Mouse (Mus musculus) adrenal gland (tissue): ENCODE measurements at regions not wholly inside any gene's neighbourhood (a gene's known extent, or its start where the extent isn't known, plus 50 kb on each side); places are given as distances from the start of the nearest gene placed in this dataset.
"Not testable (repeated sequence)": the region's sequence is repeated elsewhere in the genome, so short reads cannot be mapped to it uniquely, and the experiment has no call there.

Source experiments
- intact Hi-C: fragments of 180-260 bp; cut with DNase I; formaldehyde crosslinking; loops from one replicate; pipeline ENCODE4 v1.15.1; 2025

DNA sequence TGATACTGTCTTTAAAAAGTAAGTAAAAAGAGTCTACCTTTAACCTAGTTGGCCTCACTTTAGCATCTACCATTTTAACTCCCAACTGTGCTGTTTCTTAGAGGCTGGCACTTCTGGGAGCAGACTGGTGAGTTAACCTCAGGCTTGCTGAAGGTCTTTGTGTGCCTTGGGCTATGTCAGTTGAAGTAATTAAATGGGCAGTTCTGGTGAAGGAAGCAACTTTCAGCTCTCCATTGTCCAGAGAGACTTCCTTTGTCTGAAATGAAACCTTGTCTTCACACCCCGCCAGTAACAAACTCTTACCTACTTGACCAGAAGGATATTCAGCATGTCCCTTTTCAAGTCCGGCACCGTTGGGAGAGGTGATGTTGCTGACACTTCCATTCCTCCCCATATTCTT is 55.5 kb downstream of the Zfp281 start:
- intact Hi-C loops: no loop called here

GRCm38 (mm10) chr1:136682311-136682710 is 57.6 kb downstream of the Zfp281 start:
- intact Hi-C loops: not testable (repeated sequence)

DNA sequence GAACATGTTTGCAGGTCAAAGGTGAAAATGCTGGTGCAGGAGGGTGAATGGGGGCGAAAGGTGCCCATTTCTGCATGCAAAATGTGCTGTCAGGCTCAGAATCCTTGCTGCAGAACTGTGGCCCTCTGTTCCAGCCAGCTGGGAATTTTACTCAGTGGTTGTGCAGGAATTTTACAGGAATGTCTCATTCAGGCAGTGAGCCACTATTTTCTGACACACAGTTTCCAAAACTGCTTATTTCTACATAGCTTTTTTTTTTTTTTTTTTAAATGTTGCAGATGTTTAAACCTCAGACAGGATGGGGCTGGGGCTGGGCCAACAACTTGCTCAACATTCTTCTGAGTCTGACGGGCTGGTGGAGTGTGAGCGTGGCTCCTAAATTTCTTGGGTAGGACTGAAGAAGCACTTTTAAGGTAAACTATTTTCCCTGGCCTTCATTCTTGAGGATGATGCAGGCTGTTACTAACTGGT is 58.4 kb downstream of the Zfp281 start:
- intact Hi-C loops: no loop called here

- intact Hi-C loops: no loop called here
Observed at GRCm38 (mm10) chr1:136683561-136684131, 58.9 kb downstream of the Zfp281 start.

DNA sequence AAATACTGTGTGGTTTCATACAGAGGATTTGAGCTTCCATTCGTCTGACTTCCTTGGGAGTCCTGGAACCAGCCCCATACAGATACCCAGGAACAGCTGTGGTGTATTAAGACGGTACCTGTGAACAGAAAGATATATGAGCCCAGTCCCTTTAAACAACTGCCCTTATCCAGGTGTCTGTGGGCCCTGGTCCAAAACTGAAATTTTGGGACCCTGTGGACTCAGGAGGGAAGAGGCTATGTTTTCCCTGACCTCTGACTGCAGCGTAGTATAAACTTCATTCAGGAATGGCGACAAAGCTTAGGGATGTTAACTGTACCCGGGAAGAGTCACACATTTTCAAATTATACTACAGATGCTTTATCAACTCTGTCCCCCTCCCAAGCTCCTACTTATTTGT is 59.8 kb downstream of the Zfp281 start:
- intact Hi-C loops: no loop called here

GRCm38 (mm10) chr1:136685191-136686060 is 60.7 kb downstream of the Zfp281 start:
- intact Hi-C loops: no loop called here

- intact Hi-C loops: no loop called here
Observed at GRCm38 (mm10) chr1:136686467-136686866, 61.8 kb downstream of the Zfp281 start.

- intact Hi-C loops: no loop called here
Observed at GRCm38 (mm10) chr1:136690068-136690467, 65.4 kb downstream of the Zfp281 start.

- intact Hi-C loops: no loop called here
Observed at GRCm38 (mm10) chr1:136693421-136693820, 68.7 kb downstream of the Zfp281 start.

DNA sequence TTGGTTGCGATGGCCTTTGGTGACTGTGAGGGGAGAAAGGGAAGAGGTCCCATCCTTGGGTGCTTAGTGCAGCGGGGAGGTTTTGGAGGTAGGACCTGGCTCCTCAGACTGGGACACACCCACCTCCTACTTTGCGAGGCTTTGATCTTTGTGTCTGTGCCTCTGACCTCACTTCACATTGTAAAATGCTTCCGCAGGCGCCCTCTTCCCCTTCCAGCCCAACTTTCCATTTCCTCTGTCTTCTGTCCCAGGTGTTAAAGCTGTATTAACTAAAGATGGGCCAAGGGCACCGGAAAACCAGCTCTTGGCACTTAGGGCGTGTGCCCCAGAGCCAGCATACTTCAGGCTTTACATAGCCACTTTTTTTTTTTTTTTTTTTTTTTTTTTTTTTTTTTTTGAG is 70.3 kb downstream of the Zfp281 start:
- intact Hi-C loops: no loop called here

GRCm38 (mm10) chr1:136696077-136696641 is 71.5 kb downstream of the Zfp281 start:
- intact Hi-C loops: no loop called here

- intact Hi-C loops: no loop called here
Observed at GRCm38 (mm10) chr1:136698454-136699152, 73.9 kb downstream of the Zfp281 start.

GRCm38 (mm10) chr1:136699153-136699524 is 74.4 kb downstream of the Zfp281 start:
- intact Hi-C loops: no loop called here

DNA sequence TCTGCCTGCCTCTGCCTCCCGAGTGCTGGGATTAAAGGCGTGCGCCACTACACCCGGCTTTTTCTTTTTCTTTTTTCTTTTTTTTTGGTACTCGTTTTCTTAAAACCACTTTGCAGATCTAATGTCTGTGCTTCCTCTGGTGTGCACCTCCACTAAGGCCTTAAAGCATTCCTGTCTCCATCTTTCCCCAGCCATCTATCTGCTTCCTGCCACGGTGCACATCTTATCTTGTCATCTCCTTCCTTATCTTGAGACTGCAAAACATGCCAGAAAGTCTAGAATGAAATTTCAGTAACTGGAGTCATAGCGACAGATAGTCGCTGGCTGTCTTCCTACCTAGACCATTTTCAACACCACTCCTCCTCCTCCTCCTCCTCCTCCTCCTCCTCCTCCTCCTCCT is 74.9 kb downstream of the Zfp281 start:
- intact Hi-C loops: no loop called here

DNA sequence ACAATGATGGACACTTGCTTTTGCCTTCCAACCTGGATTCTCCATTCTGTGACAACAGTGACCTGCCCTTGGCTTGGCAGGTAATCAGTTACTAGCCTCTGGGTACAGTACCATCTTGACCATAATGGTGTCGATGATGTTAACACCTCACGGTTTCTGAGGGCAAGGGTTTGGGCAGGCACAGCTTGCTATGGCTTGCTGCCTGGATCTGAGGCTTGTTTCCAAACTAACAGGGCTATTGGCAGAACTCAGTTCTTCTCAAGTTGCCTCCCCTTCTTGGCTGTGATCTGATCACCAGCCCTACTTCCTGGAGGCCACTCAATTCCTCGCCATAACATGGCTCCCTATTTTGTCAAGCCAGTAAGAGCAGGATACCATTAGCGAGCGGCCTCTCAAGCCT is 79.4 kb downstream of the Zfp281 start:
- intact Hi-C loops: no loop called here

DNA sequence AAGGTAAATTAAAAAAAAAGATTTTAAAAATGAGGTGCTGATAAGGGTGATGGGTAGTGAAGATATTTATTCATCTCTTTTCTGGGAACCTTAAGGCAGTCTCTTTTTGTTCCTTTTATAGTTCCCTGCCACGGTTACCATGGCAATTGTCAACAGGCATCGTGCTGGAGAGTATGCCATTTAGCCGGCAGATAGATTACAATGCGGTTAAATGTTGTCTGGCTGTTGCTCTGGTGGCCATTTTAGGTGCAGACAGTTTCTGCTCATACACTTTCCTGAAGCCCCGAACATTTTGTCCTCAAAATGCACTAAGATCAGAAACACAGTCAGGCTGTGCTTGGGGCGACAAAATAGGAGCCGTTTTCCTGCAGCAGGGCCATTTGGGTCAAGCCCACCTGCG is 81.8 kb downstream of the Zfp281 start:
- intact Hi-C loops: no loop called here

DNA sequence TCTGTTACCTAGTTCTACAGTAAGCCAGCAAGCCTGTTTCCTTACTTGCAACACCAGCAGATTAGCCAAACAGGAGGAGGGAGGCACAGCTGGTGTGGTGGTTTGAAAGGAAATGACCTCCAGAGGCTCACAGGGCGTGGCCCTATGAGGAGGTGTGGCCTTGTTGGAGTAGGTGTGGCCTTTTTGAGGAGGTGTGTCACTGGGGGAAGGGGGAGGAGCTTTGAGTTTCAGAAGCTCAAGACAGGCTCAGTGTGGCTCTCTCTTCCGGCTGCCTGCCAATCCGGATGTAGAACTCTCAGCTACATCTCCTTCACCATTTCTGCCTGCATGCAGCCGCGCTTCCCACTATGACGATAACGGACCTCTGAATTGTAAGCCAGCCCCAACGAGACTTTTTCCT is 82.7 kb downstream of the Zfp281 start:
- intact Hi-C loops: no loop called here

GRCm38 (mm10) chr1:136707866-136708265 is 83.2 kb downstream of the Zfp281 start:
- intact Hi-C loops: no loop called here

DNA sequence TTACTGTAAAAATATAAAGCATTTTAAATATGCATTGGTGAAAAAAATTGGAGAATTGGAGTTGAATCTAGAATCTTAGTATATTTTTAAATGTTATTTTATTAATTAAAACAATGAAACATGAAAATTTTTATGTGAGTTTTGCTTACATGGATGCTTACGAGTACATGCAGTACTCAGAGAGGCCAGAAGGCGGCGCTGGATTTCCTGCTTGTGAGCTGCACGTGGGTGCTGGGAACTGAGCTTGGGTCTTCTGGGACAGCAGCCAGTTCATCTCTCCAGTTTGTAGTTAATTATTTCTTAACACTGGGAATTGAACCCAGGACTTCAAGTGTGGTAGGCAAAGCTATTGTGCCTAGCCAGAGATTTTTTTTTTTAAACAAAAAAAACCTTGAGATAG is 85.5 kb downstream of the Zfp281 start:
- intact Hi-C loops: no loop called here

GRCm38 (mm10) chr1:136711243-136711642 is 86.5 kb downstream of the Zfp281 start:
- intact Hi-C loops: no loop called here

DNA sequence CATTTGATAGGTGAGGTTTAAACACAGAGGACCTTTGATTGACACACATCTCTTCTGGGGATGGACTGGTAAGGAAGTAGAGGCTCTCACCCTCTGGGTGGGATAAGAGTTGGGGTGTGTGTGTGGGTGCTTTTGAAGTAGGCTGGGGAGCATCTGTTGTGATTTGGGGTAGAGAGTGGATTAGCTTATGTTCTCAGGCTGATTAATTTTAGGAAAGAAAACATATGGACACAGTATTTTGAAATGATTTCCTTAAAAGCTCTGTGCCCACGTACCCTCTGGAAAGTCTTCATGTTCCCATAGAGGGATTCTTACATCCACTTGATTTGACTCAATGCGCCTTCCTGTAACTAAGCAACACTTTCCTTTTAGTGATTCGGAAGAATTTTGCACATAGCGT is 89.4 kb downstream of the Zfp281 start:
- intact Hi-C loops: no loop called here

GRCm38 (mm10) chr1:136714987-136715386 is 90.3 kb downstream of the Zfp281 start:
- intact Hi-C loops: no loop called here
